Mouse (Mus musculus): ENCODE results near the gene Hoxd1. TPM values are rescaled to one million over a fixed set of nuclear protein-coding genes. Genes with fewer than 3 reads are reported as not detected.

Gene Hoxd1
- total and polyA plus RNA-seq, 2 experiments from 2014 or later = not detected

- no peak for ATAC-seq (ENCODE audit: insufficient read depth, low read depth)
- 4% methylated on average over 24 of the region's 24 CpGs for WGBS
- Histone ChIP-seq H3K27me3 (ENCODE audit: control insufficient read depth, insufficient read depth, low read length) (peaks cover 99% of the 10 kb centered on the region), H3K9ac (replicated peaks; ENCODE audit: low read depth, low read length) (no peak overlapping the region), H3K27ac (ENCODE audit: low read depth) (no peak overlapping the region), H3K4me3 (ENCODE audit: low read depth, low read length) (0 out of 2 replicates have a peak overlapping the region, but pooled peaks have one; percentile 18), H3K9me3 (replicated peaks; ENCODE audit: control insufficient read depth, low read length) (no peaks in the 10 kb centered on the region), H3K36me3 (replicated peaks; ENCODE audit: control insufficient read depth, insufficient read depth, low read length) (no peaks in the 10 kb centered on the region), H3K4me2 (ENCODE audit: low read depth, low read length) (no peak overlapping the region), H3K4me1 (ENCODE audit: control insufficient read depth, insufficient read depth) (no peaks in the 10 kb centered on the region)
- TF ChIP-seq CTCF (IDR thresholded peaks at IDR 0.05; ENCODE audit: low read depth) (no peak), EP300 (IDR thresholded peaks at IDR 0.05; ENCODE audit: low read depth) (no peak)
- no peak for DNase-seq (ENCODE audit: low spot score)
Measured at GRCm38 (mm10) chr2:74747006-74747405, 15.8 kb upstream of the Hoxd1 start.

- Histone ChIP-seq H3K9me3 (replicated peaks; ENCODE audit: control insufficient read depth, low read length) (no peaks in the 10 kb centered on the region), H3K4me1 (ENCODE audit: control insufficient read depth, insufficient read depth) (0 out of 2 replicates have a peak, but pooled peaks cover 4% of the 10 kb centered on the region), H3K27me3 (ENCODE audit: control insufficient read depth, insufficient read depth, low read length) (peaks cover 99% of the 10 kb centered on the region), H3K4me2 (ENCODE audit: low read depth, low read length) (no peak overlapping the region), H3K4me3 (ENCODE audit: low read depth, low read length) (no peak overlapping the region), H3K36me3 (replicated peaks; ENCODE audit: control insufficient read depth, insufficient read depth, low read length) (no peaks in the 10 kb centered on the region), H3K9ac (replicated peaks; ENCODE audit: low read depth, low read length) (no peak overlapping the region), H3K27ac (ENCODE audit: low read depth) (no peak overlapping the region)
- ATAC-seq (ENCODE audit: insufficient read depth, low read depth) (no peak), DNase-seq (ENCODE audit: low spot score) (no peak)
- no peak for TF ChIP-seq CTCF (IDR thresholded peaks at IDR 0.05; ENCODE audit: low read depth)
- TF ChIP-seq EP300 (IDR thresholded peaks at IDR 0.05; ENCODE audit: low read depth) = no peak
- WGBS = 17% methylated on average over 11 of the region's 11 CpGs
Measured at GRCm38 (mm10) chr2:74747661-74748141, 15.1 kb upstream of the Hoxd1 start.

DNA sequence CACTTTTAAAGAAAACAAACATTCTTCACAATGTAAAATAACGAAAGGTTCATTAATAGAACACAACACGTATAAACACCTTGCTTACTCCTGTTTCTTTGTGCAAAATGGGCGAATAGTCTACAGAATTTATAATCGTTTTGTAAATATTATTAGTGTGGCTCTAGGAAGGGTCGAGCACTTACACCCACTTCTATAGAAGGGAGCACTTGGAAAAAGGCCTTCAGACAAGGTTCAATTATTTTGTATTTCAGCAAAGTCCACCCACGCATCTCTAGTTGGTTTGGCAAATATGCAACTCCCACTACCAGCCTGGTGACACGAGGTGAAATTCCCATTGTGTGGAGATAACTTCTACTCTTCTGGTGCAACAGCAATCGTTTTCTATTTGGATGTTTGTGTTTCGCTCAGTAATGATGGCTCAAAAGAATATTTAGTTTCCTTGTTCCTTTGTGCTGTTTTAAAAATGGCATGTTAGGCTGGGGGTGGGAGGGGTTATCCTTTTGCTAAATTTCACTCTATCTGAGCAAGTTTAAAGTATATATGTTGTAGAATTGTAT, 14.3 kb upstream of the Hoxd1 start:
- ATAC-seq (ENCODE audit: insufficient read depth, low read depth) (no peak), DNase-seq (ENCODE audit: low spot score) (no peak)
- H3K4me1 ChIP-seq (ENCODE audit: control insufficient read depth, insufficient read depth) = peaks cover 4% of the 10 kb centered on the region; the same call in 1 of the 2 replicates
- H3K27ac ChIP-seq (ENCODE audit: low read depth) = no peak overlapping the region
- no peak for TF ChIP-seq EP300 (IDR thresholded peaks at IDR 0.05; ENCODE audit: low read depth)
- no peak overlapping the region for H3K9ac ChIP-seq (replicated peaks; ENCODE audit: low read depth, low read length)
- no peaks in the 10 kb centered on the region for H3K36me3 ChIP-seq (replicated peaks; ENCODE audit: control insufficient read depth, insufficient read depth, low read length)
- 12% methylated on average over 9 of the region's 9 CpGs for WGBS
- no peaks in the 10 kb centered on the region for H3K9me3 ChIP-seq (replicated peaks; ENCODE audit: control insufficient read depth, low read length)
- no peak overlapping the region for H3K4me3 ChIP-seq (ENCODE audit: low read depth, low read length)
- H3K27me3 ChIP-seq (ENCODE audit: control insufficient read depth, insufficient read depth, low read length) = peaks cover 100% of the 10 kb centered on the region
- no peak overlapping the region for H3K4me2 ChIP-seq (ENCODE audit: low read depth, low read length)

GRCm38 (mm10) chr2:74749337-74750121, 13.3 kb upstream of the Hoxd1 start:
- TF ChIP-seq CTCF (IDR thresholded peaks at IDR 0.05; ENCODE audit: low read depth) = no peak
- no peak for TF ChIP-seq EP300 (IDR thresholded peaks at IDR 0.05; ENCODE audit: low read depth)
- peak overlapping the region; percentile 42 for H3K4me2 ChIP-seq (ENCODE audit: low read depth, low read length)
- H3K9me3 ChIP-seq (replicated peaks; ENCODE audit: control insufficient read depth, low read length) = no peaks in the 10 kb centered on the region
- peaks cover 4% of the 10 kb centered on the region; the same call in 1 of the 2 replicates for H3K4me1 ChIP-seq (ENCODE audit: control insufficient read depth, insufficient read depth)
- peaks cover 100% of the 10 kb centered on the region for H3K27me3 ChIP-seq (ENCODE audit: control insufficient read depth, insufficient read depth, low read length)
- DNase-seq (ENCODE audit: low spot score) (no peak), ATAC-seq (ENCODE audit: insufficient read depth, low read depth) (no peak)
- H3K9ac ChIP-seq (replicated peaks; ENCODE audit: low read depth, low read length) = no peak overlapping the region
- H3K4me3 ChIP-seq (ENCODE audit: low read depth, low read length) = peak overlapping the region; percentile 24
- no peak overlapping the region for H3K27ac ChIP-seq (ENCODE audit: low read depth)
- 2% methylated on average over 47 of the region's 47 CpGs for WGBS
- H3K36me3 ChIP-seq (replicated peaks; ENCODE audit: control insufficient read depth, insufficient read depth, low read length) = no peaks in the 10 kb centered on the region

GRCm38 (mm10) chr2:74750731-74751250, 12.0 kb upstream of the Hoxd1 start:
- peaks cover 4% of the 10 kb centered on the region; the same call in 1 of the 2 replicates for H3K4me1 ChIP-seq (ENCODE audit: control insufficient read depth, insufficient read depth)
- TF ChIP-seq CTCF (IDR thresholded peaks at IDR 0.05; ENCODE audit: low read depth) = no peak
- no peak for TF ChIP-seq EP300 (IDR thresholded peaks at IDR 0.05; ENCODE audit: low read depth)
- no peak overlapping the region for H3K9ac ChIP-seq (replicated peaks; ENCODE audit: low read depth, low read length)
- no peak for ATAC-seq (ENCODE audit: insufficient read depth, low read depth)
- no peak for DNase-seq (ENCODE audit: low spot score)
- no peaks in the 10 kb centered on the region for H3K9me3 ChIP-seq (replicated peaks; ENCODE audit: control insufficient read depth, low read length)
- 34% methylated on average over 5 of the region's 5 CpGs for WGBS
- no peaks in the 10 kb centered on the region for H3K36me3 ChIP-seq (replicated peaks; ENCODE audit: control insufficient read depth, insufficient read depth, low read length)
- peaks cover 100% of the 10 kb centered on the region for H3K27me3 ChIP-seq (ENCODE audit: control insufficient read depth, insufficient read depth, low read length)
- no peak overlapping the region for H3K4me2 ChIP-seq (ENCODE audit: low read depth, low read length)
- H3K4me3 ChIP-seq (ENCODE audit: low read depth, low read length) = no peak overlapping the region
- H3K27ac ChIP-seq (ENCODE audit: low read depth) = no peak overlapping the region
